Mouse (Mus musculus) right cerebral cortex, postnatal 10 days (tissue): ENCODE measurements around the gene Ptpn11.
"Not testable (repeated sequence)": the region's sequence is repeated elsewhere in the genome, so short reads cannot be mapped to it uniquely, and the experiment has no call there.

Experiments used
- DNase-seq, 2 experiments: peaks; one replicate each; pipeline ENCODE4 v3.0.0; 2021; ENCODE audit warnings: low spot score in 2 of 2

Ptpn11 gene

GRCm38 (mm10) chr5:121214707-121215106 lies 23.5 kb upstream of the Ptpn11 start:
- no peak for DNase-seq

- DNase-seq = no peak
Measured at GRCm38 (mm10) chr5:121212108-121212507, 20.9 kb upstream of the Ptpn11 start.

- DNase-seq = no peak
Measured at GRCm38 (mm10) chr5:121210601-121210924, 19.4 kb upstream of the Ptpn11 start.

- DNase-seq = no peak
Measured at GRCm38 (mm10) chr5:121209755-121210600, 18.8 kb upstream of the Ptpn11 start.

GRCm38 (mm10) chr5:121206984-121207383 lies 15.8 kb upstream of the Ptpn11 start:
- no peak for DNase-seq

- no peak for DNase-seq
Measured at GRCm38 (mm10) chr5:121206540-121206939, 15.3 kb upstream of the Ptpn11 start.

- DNase-seq = not testable (repeated sequence)
Measured at GRCm38 (mm10) chr5:121205537-121206130, 14.4 kb upstream of the Ptpn11 start.

- peak; percentile 87 to 92 for DNase-seq
Measured at GRCm38 (mm10) chr5:121204132-121205089, 13.2 kb upstream of the Ptpn11 start, which contains the start of gene Rpl6. Gene Rpl6, plus strand, starts transcription at chr5:121204481.

GRCm38 (mm10) chr5:121202467-121202866 lies 11.3 kb upstream of the Ptpn11 start:
- DNase-seq = no peak

DNA sequence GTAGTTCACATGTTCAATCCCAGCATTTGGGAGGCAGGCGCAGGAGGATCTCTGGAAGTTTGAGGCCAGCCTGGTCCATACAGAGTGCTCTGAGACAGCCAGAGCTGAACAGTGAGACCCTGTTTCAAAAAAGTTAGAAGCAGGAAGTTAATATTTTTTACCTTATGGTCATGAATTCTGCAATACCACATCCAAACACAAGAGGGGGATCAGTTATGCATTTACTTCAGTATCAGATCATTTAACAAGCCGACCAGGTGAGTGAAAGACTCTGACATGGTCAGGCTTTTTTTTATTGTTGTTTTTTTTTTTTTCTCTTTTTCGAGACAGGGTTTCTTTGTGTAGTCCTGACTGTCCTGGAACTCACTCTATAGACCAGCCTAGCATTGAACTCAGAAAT lies 10.5 kb upstream of the Ptpn11 start:
- no peak for DNase-seq

DNA sequence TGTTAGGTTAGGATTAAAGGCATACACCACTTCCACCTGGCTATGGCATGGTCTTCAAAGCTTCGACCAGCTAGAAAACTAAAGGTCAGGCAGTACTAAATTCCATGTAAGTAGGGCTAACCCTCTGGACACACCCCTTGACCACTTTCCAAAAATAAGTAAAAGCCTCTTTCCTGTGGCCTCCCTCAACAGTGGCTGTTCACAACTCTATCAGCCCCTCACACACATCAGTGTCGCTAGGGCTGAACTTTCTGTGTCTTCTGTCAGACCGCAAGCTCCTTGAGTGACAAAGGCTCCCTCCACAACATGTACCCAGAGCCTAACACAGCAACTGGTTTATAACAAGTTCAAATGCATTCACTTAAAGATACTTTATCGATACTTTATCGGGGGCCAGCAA lies 7.2 kb upstream of the Ptpn11 start:
- no peak for DNase-seq

GRCm38 (mm10) chr5:121197337-121197736 lies 6.1 kb upstream of the Ptpn11 start:
- no peak for DNase-seq

DNA sequence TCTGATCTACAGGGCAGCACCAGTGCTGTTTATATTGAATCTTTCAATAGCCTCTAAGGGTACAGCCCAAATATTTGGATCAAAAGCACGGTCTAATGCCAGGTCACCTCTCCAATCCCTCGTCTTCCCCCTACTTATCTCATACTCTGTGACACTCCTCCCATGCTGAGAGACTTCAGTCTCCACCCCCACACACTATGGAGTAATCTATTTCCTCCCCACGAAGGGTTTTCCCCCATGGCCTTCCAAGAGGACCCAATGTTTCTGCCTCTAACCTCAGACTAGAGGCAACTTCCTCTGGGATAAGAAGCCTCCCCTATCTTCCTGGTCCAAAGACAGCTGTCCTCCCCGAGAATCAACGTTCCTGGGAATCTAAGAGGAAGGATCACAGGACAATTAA lies 5.6 kb upstream of the Ptpn11 start:
- DNase-seq = no peak

GRCm38 (mm10) chr5:121194173-121194572 lies 3.0 kb upstream of the Ptpn11 start:
- no peak for DNase-seq

DNA sequence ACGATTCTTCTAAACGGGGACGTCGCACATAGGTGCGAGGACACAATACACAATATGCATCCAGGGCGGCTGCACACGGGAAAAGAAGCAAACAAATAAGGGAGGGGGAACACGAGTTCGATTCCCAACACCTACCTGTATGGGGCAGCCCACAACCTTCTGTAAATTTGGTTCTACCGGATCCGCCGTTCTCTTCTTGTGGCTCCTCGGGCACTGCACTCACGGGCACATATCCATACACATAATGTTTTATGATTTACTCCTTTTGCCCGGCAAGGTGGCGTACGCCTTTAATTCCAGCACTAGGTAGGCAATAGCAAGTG lies 348 bp upstream of the Ptpn11 start:
- no peak for DNase-seq

DNA sequence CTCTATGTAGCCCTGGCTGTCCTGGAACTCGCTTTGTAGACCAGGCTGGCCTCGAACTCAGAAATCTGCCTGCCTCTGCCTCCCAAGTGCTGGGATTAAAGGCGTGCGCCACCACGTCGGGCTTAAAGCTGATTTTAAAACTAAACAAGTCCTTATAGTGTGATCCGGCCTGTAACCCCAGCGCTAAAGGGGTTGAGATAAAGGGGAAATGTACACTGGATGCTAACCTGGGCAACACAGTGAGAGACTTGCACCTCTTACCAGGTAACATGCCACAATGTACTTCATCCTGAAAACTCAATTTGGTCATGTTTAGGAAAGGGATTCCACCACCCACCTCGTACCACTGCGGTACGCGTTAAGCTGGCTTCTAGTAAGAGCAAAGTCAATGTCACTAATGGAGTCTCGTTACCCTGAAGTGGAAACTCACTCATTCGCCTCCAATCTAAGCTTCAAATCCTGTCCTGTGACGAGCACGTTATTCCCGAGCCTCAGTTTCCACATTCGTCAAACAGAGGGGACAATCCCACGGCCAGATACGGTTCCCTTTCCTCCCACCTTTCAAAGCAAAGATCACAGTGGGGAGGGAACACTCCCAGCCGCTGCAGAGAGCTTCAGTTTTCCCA lies 874 bp downstream of the Ptpn11 start:
- no peak for DNase-seq

- no peak for DNase-seq
Measured at GRCm38 (mm10) chr5:121189182-121189581, 2.0 kb downstream of the Ptpn11 start.

DNA sequence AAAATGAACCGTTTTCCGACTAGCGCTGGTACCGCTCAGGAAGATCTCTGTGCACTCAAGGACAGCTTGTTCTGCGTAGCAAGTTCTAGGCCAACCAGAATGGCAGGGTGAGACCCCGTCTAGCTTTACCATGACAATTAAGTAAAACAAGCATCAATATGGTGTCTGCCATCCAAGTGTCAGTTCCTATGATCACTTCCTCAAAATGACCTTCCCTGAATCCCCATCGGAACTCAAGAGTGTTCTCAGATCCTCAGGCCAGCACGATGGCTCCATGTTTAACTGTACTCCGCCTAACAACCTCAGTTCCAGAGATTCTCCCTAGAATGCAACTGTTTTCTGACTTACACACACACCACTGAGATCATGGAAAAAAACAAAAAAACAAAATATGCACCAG lies 2.9 kb downstream of the Ptpn11 start:
- DNase-seq = no peak

- DNase-seq = no peak
Measured at GRCm38 (mm10) chr5:121187580-121188001, 3.6 kb downstream of the Ptpn11 start.

DNA sequence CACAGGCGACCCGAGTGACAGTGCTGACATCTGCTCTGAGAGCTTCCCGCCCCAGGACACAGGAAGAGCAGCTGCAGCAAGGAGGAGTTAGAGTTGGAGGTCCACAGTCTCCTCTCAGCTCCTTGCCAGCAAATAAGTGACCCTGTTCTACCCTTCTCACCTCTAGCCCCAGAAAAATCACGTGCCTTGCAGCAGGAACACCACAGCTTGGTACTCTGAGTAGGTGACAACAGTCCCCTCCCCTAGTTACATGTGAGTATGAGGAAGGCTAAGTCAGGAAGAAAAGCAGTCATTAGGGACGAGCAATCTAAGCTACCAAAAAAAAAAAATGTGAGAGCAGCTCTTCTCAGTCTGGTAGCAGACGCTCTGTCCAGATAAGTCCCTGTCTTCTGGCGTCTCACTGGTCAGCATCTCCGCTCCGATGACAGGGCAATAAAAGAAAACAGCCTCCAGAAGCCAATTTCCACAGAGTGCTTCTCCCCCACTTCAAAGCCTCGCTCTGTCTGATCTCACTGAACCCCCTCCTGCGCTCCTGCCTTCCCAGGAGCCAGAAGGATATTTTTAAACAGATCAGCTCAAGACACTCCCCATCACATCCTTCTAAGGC lies 6.1 kb downstream of the Ptpn11 start:
- DNase-seq = no peak

DNA sequence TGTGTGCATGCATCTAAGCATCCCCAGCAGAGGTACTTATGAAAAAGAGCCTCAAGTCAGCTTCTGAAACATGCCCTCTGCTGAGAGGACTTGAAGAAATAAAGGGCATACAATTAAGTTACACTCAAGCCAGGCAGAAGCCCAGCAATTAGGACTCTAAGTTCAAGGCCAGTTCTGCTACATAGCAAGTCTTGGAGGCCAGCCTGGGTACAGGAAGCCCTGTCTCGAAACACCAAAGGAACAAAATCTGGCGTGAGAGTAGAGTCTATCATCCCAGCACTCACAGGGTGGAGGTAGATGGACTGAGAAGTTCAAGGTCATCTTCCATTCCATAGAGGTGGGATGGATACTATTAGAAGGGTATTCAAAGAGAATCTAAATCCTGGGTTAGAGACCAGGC lies 6.8 kb downstream of the Ptpn11 start:
- no peak for DNase-seq

- no peak for DNase-seq
Measured at GRCm38 (mm10) chr5:121183269-121183668, 7.9 kb downstream of the Ptpn11 start.
